Mouse (Mus musculus): ENCODE measurements around the gene Slco6c1.
A peak's percentile ranks its signal among the peaks of the same experiment; 100 is the strongest.

GRCm38 (mm10) chr1:97018978-97019377 is 109.1 kb downstream of the Slco6c1 start:
- peak; percentile 19; the same call in 1 of the 2 replicates for TF ChIP-seq CTCF (IDR thresholded peaks at IDR 0.05; ENCODE audit: low read depth)
- TF ChIP-seq EP300 (IDR thresholded peaks at IDR 0.05; ENCODE audit: low read depth) = no peak

Data from liver, embryonic 14.5 days (tissue).